Mouse (Mus musculus) adrenal gland (tissue): ENCODE data around the gene Cdc5l.
"Not testable (repeated sequence)": the region's sequence is repeated elsewhere in the genome, so short reads cannot be mapped to it uniquely, and the experiment has no call there.

Experiments
- intact Hi-C: fragments of 180-260 bp; cut with DNase I; formaldehyde crosslinking; loops from one replicate; pipeline ENCODE4 v1.15.1; 2025
- long read RNA-seq, 2 experiments: library from polyadenylated mRNA; unstranded; transcript quantifications; one replicate each; pipeline ENCODE4 v2.0.0; 2020; ENCODE audit warnings: borderline replicate concordance in 1 of 2; ENCODE audit not compliant: insufficient replicate concordance in 1 of 2

Cdc5l gene
- long read RNA-seq, experiment 1, transcript Cdc5l-201 (16 exons, 3,027 nt) = major isoform, 6 of 29 reads
- long read RNA-seq, experiment 1, partial matches to known transcripts = 21 of 29 reads
- long read RNA-seq, experiment 1, other reads (novel, unspliced or antisense) = 1 of 29 reads
- long read RNA-seq, experiment 2, partial matches to known transcripts = 23 of 30 reads
- long read RNA-seq, experiment 2, other reads (novel, unspliced or antisense) = 3 of 30 reads

DNA sequence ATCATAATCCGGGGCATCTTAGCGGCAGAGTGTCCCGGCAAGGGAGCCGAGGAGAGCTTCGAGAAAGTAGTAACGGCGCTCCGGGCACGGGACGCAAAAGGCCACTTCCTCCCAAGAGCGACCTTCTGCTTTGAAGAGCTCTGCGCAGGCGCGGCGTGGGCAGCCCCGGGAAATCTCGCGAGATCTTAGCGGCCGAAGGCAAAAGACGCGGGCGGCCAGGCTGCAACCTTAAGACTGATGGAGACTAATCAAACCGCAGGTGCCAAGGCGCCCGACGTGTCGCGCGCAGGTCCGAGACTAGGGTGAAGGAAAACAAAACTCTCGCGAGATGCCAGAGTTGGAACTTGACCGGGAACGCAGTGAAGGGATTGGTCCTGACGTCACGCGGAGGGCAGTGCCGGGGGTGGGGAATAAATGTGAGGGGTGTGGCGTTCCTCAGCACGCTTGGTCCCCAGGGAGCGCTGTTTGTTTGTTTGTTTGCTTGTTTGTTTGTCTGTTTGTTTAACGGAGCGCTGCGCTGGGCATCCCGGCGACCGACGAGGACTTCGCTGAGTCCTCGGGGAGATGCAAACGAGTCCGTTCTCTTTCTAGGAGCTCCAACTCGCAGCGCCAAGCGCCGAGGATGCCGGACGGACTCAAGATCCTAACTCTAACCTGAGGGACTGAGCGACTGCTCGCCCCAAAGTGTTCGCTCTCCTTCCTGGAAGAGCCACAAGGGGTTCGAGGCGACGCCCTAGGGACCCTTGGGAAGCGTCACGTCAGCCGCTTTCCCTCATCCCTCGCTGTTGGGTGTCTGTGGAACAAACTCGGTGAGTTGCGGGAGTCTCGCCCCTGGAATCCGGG is at the start of gene Cdc5l:
Gene Cdc5l, minus strand, starts transcription at position 319 of the 843 bp plus-strand sequence.
- intact Hi-C loops = no loop called here

DNA sequence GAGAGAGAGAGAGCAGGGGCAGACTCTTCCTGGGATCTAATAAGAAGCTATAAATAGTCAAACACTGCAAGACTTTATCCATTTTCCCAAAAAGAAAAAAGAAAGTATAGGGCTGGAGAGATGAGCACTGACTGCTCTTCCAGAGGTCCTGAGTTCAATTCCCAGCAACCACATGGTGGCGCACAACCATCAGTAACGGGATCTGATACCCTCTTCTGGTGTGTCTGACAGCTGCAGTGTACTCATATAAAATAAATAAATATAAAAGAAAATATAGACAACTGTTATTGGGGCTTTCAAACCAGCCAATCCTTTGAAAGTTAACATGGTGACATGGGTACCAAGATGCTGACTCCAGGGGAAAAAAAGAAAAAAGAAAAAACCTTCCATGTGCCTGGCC is 46.9 kb upstream of the Cdc5l start:
- intact Hi-C loops = no loop called here

DNA sequence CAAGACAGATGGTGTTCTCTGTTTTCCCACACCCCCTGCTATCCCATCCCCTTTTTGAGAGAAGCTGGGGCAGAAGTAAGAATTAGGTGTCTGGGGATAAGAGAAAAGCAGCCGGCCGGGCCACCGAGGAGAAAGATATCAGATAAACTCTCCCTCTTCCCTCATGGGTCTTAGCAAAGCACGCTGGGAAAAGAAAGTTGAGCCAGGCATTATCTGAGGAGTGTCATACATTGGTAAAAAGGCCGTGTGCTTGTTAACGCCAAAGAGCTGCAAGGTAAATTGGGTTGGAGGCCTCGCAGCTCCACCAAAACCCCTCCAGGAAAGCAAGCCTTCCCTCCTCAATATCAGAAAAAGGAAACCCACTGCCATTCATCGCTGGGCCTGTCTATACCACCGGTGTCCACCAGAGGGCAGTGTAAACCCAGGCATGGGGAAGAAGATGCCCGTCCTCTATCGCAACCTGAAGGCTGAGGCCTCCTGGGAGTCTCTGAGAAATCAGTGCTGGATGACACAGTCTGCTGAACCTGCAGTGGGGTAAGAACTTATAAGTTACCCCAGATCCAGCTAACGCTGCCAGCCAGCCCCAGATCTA is 44.8 kb upstream of the Cdc5l start:
- intact Hi-C loops = loop anchor here (1.0 to 10.0 kb wide), 2 partner anchors 72 to 176 kb away; partner anchors contain the start of gene Capn11

DNA sequence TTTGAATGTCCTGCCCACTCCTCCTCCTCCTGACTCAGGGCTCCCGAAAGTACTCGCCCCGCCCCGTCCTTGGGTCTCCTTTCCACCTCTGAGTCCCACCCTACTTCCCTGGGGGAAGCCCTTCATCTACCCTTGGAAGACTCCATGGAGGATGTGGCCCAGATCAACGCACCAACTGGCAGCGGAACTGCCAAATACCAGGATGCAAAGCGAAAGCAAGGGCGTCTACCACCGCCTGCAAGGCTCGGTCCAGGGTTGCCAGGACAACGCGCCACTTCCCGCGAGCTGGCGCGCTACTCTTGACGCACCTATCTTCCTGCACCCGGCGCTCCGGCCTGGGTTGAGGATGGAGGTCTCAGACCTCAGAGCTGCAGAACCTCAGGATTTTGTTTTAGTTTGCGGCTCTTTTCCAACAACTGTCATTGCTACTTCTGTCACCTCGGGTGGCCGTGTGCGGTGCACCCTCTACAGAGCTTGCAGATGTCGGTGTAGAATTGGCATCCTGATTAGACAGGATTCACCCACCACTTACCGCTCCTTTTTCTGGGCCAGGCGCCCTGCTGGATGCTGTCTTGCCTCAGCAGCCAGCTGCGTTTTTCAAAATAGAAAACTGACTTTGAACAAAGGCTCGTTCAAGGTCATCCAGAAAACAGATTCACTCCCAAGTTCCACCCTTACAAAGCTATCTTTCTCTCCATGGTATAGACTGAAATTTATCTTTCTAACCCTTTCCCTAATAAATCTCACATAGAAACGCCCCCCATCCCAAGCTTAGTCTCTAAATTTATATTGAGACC is 41.3 kb upstream of the Cdc5l start, which contains the start of gene Spats1:
Gene Spats1, minus strand, starts transcription at position 747 of the 797 bp plus-strand sequence.
- intact Hi-C loops = loop anchor here (10.0 kb wide), 1 partner anchor 180 kb away; the partner anchor contains the start of gene Capn11

DNA sequence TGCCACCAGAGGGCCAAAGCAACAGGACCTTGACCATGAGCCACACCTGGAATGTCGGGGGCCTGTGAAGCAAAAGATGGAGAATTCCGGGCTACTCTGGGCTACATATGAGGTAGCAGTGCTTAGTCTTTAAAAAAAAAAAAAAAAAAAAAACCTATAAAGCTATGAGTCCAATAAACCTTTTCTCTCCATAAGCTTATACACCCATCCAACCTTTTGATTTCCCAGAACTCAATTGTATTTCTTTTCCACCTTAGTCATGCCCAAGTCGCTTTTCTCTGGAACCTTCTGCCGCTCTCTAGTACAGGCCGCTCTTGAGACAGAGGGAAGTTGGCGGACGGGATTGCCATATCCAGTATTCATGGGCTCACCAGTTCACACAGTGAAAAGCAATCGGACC is 40.6 kb upstream of the Cdc5l start:
- intact Hi-C loops = loop anchor here (10.0 kb wide), 1 partner anchor 181 kb away; the partner anchor contains the start of gene Capn11

DNA sequence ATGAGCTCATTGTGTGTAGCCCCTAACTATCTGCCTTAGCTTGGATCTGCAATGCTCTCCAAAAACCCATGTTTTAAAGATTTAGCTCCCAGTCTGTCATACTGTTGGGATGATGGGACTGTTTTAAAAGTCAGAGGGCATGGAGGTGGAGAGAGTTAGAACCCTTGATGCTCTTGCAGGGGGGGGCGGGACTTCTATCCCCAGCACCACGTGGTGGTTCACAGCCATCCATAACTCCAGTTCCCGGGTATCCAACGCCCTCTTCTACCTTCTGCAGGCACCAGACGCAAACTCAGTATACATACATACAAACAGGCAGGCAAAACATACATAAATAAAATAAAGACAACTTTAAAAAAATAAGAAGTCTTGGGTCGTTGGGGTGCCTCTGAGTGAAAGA is 40.1 kb upstream of the Cdc5l start:
- intact Hi-C loops = loop anchor here (10.0 kb wide), 1 partner anchor 181 kb away; the partner anchor contains the start of gene Capn11

DNA sequence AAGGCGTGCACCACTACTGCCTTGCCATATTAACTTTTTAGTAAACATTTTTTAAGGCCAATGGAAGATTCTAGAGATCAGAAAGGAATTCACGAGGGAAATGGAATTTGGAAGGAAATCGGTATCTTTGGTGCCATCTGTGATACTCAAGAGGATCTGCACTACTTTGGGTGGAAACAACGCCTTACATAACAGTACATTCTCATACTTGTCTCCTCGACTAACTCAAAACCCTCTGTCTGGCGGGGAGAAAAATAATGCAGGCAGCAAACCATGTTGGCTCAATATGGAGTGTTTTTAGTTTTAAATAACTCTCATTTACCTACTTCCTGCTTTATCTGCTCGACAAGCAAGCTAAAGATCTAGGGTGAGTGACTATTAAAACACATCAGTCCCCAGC is 37.2 kb upstream of the Cdc5l start:
- intact Hi-C loops = loop anchor here (10.0 kb wide), 1 partner anchor 184 kb away; the partner anchor contains the start of gene Capn11

DNA sequence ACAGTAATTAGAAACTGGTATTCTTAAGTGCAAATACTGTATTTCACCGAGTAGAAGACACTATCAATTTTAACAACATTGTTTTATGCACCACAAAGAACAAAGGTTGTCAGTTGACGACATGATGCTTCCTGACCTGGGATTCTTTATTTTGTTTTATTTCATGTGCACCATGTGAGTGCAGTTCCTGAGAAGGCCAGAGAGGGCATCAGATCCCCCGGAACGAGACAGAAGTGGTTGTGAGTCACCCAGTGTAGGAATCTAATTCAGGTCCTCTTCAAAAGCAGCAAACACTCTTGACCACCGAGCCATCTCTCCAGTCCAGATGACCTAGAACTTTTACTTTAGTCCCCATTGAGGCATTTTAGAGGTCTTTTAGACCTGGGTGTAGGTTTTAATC is 34.8 kb upstream of the Cdc5l start:
- intact Hi-C loops = no loop called here

DNA sequence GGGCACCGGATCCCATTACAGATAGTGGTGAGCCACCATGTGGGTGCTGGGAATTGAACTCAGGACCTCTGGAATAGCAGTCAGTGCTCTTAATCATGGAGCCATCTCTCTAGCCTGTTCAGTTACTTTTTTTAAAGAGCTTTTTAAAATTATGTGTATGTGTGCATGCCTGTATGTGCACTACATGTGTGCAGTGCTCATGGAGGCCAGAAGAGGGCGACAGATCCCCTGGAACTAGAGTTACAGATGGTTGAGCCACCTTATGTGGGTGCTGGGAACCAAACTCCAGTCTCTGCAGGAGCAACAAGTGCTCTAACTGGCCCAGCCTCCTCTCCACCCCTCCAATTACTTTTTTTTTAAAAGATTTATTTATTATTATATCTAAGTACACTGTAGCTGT is 33.2 kb upstream of the Cdc5l start:
- intact Hi-C loops = no loop called here

DNA sequence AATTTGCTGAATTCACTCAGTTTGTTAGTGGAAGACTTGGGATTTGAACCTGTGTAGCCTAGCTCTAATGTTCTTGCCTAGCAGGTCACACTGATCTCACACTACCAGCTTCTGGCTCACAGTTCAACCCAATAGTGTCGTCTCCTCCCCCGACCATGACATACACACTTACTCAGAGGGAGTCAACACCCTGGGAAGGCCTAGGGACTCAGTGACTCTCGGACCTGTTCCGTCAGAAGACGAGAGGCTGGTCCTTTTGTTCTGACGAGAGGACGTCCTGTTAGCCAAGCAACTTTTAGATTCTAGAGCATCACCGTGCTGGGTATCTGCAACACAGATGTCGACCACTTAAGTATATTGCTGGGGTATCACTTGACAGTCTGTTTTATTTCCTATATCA is 30.7 kb upstream of the Cdc5l start:
- intact Hi-C loops = no loop called here

DNA sequence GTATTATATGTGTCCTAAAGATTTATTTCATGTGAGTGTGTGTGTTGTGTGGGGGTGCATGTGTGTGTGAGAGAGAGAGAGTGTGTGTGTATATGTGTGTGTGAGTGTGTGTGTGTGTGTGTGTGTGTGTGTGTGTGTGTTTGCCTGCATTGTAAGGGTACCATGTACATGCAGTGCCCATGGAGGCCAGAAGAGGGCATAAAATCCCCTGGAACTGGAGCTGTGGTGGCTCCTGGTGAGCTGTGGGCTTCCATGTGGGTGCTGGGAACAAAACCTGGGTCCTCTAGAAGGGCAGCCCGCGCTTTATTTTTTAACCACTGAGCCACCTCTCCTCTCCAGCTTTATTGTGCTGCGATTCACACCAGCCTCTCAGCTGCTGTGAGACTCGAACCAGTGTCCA is 29.0 kb upstream of the Cdc5l start:
- intact Hi-C loops = no loop called here

DNA sequence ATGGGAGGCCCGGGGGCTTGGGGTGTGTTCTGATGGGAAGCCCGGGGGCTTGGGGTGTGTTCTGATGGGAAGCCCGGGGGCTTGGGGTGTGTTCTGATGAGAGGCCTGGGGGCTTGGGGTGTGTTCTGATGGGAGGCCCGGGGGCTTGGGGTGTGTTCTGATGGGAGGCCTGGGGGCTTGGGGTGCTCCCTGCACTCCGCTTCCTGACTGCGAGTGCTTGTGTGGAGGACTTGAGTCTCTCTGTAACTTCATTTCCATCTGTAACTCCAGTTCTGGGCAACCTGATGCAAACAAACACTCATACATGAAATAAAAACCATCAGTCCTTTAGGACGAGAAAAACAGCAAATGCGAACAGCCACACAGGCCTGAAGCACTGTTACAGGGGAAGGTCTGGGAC is 25.5 kb upstream of the Cdc5l start:
- intact Hi-C loops = no loop called here

DNA sequence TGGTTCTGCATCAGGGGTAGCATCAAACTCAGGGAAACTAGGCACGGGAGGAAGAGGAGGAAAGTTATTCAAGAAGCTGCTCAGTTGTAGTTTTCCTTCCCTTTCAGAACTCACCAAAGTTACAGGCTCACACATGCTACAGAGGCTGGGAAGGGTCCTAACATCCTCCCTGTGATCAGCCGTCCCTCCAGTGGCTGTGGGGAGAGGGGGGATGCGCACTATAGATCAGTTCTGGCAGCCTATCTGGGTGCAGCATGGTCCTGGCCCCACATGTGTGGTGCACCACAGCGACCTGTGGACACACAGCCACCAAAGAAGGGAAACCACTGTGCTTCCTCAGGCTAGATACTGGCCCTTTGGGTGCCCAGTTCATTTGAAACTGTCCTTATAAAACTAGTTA is 25.0 kb upstream of the Cdc5l start:
- intact Hi-C loops = no loop called here

DNA sequence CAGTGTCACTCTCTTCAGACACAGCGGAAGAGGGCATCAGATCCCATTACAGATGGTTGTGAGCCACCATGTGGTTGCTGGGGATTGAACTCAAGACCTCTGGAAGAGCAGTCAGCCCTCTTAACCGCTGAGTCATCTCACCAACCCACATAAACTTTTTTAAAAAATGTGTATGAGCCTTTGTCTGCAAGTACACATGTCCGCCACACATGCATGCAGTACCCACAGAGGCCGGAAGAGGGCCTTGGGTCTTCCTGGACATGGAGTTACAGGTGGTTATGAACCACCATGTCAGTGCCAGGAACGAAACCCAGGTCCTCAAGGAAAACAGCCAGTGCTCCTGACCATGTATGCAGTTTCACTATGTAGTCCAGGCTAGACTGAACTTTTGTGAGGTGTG is 23.9 kb upstream of the Cdc5l start:
- intact Hi-C loops = no loop called here

DNA sequence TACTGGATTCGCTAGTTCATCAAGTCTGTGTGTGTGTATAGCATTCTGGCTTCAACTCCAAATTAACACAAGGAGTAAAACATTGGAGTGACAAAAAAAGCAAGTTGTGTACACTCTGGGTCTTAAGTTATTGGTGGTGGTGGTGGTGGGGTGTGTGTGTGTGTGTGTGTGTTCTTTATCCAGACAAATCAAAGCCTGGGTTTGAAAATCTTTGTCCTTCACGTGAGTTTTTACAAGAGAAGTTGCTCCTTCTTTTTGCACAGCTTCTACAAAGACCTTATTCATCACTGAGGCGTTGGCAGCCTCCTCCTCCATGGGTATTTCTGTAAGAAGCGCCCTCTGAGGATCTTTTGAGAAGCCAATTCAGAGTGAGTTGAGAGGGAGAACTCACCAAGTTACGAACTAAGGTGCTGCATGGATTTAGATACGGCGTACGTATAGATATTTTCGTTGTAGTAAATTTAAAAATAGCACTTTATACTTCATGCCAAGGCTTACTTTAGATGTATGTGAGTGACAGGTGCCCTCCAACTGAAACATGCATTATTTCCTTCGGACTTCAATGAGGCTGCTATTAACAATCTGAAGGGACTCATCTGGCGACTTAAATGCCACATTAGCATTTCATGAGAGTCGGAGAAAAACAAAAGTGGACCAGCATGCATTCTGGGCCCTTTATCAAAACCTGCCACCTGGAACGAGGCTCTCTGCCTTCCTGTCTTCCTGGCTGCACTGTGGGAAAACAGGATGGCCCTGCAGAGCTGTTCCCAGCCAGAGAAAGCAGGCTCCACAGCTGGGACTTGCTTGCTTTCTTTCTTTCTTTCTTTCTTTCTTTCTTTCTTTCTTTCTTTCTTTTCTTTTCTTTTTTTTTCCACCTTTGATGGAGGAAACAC is 23.0 kb upstream of the Cdc5l start:
- intact Hi-C loops = no loop called here

DNA sequence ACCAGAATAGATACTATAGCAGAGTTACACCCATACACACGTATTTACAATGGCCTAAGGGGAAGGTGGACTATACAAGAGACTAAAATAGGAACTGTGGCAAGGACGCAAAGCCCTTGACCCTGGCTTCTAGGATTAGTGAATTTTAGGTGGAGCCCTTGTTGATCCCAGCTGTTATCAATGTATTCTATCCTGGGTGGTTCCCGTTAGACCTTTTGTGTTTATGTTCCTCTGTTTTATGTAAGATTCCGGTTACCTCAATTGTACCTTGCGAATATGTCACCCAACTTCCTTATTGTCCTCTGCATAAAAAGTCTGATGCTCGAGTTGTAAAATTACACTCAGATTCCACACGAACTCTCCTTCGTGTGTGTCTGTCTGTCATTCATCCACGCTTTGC is 22.2 kb upstream of the Cdc5l start:
- intact Hi-C loops = not testable (repeated sequence)

DNA sequence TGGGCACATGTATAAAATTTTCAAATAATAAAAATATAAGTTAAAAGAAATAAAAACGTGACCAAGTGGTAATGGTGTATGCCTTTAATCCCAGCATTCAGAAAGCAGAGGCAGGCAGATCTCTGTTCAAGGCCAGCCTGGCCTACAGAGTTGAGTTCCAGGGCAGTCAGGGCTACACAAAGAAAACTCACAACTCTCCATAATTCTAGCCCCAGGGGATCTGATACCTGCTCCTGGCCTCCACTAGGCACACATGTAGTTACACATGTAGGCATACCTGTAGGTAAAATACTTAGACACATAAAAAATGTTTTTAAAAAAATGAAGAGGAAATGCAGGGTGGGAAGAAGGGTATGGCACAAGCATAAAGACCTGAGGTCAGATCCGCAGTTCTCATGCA is 21.3 kb upstream of the Cdc5l start:
- intact Hi-C loops = no loop called here

DNA sequence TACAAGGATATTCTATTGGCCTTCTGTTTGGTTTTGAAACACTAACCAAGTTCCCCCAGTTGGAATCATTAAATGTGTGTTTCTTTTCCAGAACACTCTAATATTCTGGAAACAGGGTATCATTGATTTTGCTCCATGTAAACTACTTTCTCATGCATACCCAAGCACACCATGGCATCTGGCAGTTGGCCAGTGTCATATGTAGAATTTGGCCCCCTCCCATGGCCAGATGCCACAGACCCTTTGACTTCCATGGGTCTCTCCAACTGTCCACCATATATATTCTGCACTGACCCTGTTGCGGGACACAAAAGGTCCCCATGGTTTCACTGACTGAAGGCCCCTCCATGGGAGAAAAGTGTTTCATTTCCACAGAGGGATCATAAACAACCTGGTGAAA is 18.7 kb upstream of the Cdc5l start:
- intact Hi-C loops = no loop called here

DNA sequence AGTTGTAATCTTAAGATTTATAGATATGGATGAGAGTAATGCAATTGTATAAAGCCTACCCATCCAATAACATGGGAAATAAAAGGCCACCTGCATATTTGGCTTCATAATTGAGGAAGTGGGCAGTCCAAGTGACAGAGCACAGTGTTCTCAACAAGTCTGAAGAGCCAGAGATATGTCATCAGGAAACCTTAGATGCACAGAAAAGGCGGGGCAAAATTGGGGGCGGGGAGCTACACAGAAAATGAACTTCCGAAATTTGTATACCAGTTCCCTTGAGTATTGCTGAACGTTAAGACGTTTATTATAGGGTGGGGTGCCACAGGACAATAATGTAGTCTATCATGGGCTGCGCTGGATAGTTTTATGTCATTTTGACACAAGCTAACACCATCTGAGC is 16.6 kb upstream of the Cdc5l start:
- intact Hi-C loops = no loop called here

DNA sequence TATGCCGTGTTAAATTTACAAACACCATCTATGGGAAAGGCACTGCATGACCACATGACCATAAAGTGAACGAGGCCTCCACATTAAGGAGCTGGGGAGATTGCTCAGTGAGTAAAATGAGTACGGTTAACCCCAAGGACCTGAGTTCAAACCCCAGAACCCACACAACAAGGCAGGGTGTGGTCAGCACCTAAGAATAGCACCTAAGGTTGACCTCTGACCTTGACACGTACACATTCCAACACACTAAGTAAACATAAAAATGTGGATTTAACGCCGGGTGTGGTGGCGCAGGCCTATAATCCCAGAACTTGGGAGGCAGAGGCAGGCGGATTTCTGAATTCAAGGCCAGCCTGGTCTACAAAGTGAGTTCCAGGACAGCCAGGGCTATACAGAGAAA is 16.0 kb upstream of the Cdc5l start:
- intact Hi-C loops = no loop called here
